Mouse (Mus musculus) liver, embryonic 11.5 days (tissue): ENCODE measurements around the gene Zswim8. TPM values are rescaled to one million over a fixed set of nuclear protein-coding genes. Genes with fewer than 3 reads are reported as not detected.

Source experiments
- ATAC-seq: fragments of 200-750 bp; cut with Nextera tagmentation; replicated peaks from 2 replicates; pipeline ENCODE4 v1.8.0; 2017; ENCODE audit warnings: moderate number of reproducible peaks, mild to moderate bottlenecking, moderate TSS enrichment, moderate library complexity; ENCODE audit not compliant: low FRiP score
- DNase-seq: peaks from one replicate; pipeline ENCODE4 v3.0.0-alpha.2; 2017; ENCODE audit warnings: low spot score
- H3K27ac ChIP-seq: fragments of 300-500 bp; sonication (generic); 2 replicates; pipeline ENCODE4 v1.5.1; 2014; ENCODE audit warnings: mild to moderate bottlenecking, low read depth, low read length, control low read depth
- H3K27me3 ChIP-seq: fragments of 300-500 bp; sonication (generic); replicated peaks from 2 replicates; pipeline ENCODE4 v1.6.1; 2014; ENCODE audit warnings: low read length, mixed read lengths; ENCODE audit not compliant: control insufficient read depth, insufficient read depth
- H3K36me3 ChIP-seq: fragments of 300-500 bp; sonication (generic); 2 replicates; pipeline ENCODE4 v1.6.1; 2014; ENCODE audit warnings: mild to moderate bottlenecking, low read length, moderate library complexity, mixed read lengths; ENCODE audit not compliant: control insufficient read depth, insufficient read depth
- H3K4me1 ChIP-seq: fragments of 300-500 bp; sonication (generic); replicated peaks from 2 replicates; pipeline ENCODE4 v1.6.1; 2014; ENCODE audit warnings: low read length, mixed read lengths; ENCODE audit not compliant: control insufficient read depth, insufficient read depth
- H3K4me2 ChIP-seq: fragments of 300-500 bp; sonication (generic); 2 replicates; pipeline ENCODE4 v1.6.1; 2014; ENCODE audit warnings: mild to moderate bottlenecking, control low read depth, moderate library complexity
- H3K4me3 ChIP-seq: fragments of 300-500 bp; sonication (generic); 2 replicates; pipeline ENCODE4 v1.5.1; 2014; ENCODE audit warnings: low read depth, low read length, control low read depth
- H3K9ac ChIP-seq: fragments of 300-500 bp; sonication (generic); 2 replicates; pipeline ENCODE4 v1.6.1; 2014; ENCODE audit warnings: low read depth, low read length, control low read depth
- H3K9me3 ChIP-seq: fragments of 300-500 bp; sonication (generic); 2 replicates; pipeline ENCODE4 v1.6.1; 2016; ENCODE audit warnings: low read length, inconsistent platforms, mixed read lengths; ENCODE audit not compliant: control insufficient read depth
- WGBS: fragments of 180-500 bp; shearing (Covaris S2); extraction: QIAGEN DNeasy Blood & Tissue Kit; methylation state at CpG from one replicate; pipeline ENCODE4 v1.1.7; 2014; 5-methylcytosine and 5-hydroxymethylcytosine counted together
- polyA plus RNA-seq: library from polyadenylated mRNA; unstranded; fragments of >200 nt; fragmentation: Nextera tagmentation; extraction: Ambion mirVana; gene quantifications from 2 replicates; pipeline ENCODE4 v1.2.1, GENCODE M21; 2014

Zswim8 gene
- polyA plus RNA-seq, 1 experiment from 2014 or later = 17.2 TPM

GRCm38 (mm10) chr14:20741301-20741700 is 33.9 kb downstream of the Zswim8 start:
- no peak overlapping the region for H3K4me2 ChIP-seq
- H3K4me1 ChIP-seq = peaks cover 8% of the 10 kb centered on the region
- DNase-seq = no peak
- H3K27ac ChIP-seq = no peak overlapping the region
- H3K36me3 ChIP-seq = peaks cover 16% of the 10 kb centered on the region; the same call in 1 of the 2 replicates
- H3K27me3 ChIP-seq = no peaks in the 10 kb centered on the region
- no peak overlapping the region for H3K9ac ChIP-seq
- 85% methylated on average over 9 of the region's 9 CpGs for WGBS
- H3K4me3 ChIP-seq = no peak overlapping the region
- H3K9me3 ChIP-seq = no peaks in the 10 kb centered on the region
- no peak for ATAC-seq

DNA sequence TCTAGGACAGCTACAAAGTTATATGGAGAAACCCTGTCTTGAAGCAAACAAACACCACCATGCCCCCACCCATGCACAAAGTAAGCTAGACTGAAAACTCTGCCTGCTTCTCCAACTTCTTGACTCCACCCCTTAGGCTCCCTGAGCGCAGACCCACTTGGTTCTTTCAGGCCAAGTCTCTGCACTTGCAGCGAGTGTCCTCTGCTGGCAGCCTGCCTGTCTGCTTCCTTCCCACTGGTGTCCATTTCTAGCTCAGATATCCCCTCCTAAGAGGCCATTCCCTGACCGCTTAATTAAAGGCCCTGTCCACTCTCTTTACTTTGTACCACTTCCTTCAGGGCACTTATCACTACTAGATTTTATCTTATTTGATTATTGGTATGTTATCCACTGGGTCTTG is 36.3 kb downstream of the Zswim8 start:
- H3K4me3 ChIP-seq = no peak overlapping the region
- 81% methylated on average over 3 of the region's 3 CpGs for WGBS
- no peak overlapping the region for H3K4me2 ChIP-seq
- no peak for ATAC-seq
- H3K27me3 ChIP-seq = no peaks in the 10 kb centered on the region
- no peak overlapping the region for H3K9ac ChIP-seq
- H3K9me3 ChIP-seq = no peaks in the 10 kb centered on the region
- no peak overlapping the region for H3K27ac ChIP-seq
- H3K4me1 ChIP-seq = no peaks in the 10 kb centered on the region
- no peak for DNase-seq
- H3K36me3 ChIP-seq = peaks cover 12% of the 10 kb centered on the region; the same call in 1 of the 2 replicates

DNA sequence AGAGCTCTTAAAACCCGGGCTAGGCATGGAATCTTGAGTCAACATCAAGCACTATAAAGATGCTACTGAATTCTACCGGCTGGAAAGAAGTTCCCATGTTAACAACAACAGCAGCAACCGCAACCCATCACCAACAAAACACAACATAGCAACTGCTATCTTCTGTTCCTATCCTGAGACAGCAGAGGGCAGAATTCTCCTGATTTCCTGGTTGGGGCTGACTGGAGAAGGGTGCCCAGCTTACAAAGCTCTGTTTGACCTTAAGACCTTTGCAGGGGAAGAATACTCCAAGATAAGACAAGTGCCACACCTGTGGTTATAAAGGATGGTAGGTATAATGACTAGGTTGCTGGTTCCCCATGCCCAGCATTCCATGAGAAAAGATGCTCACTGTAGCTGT is 39.6 kb downstream of the Zswim8 start:
- ATAC-seq (no peak), DNase-seq (no peak)
- Histone ChIP-seq H3K27me3 (no peaks in the 10 kb centered on the region), H3K36me3 (peaks cover 6% of the 10 kb centered on the region; the same call in 1 of the 2 replicates), H3K4me3 (no peak overlapping the region), H3K4me2 (no peak overlapping the region), H3K4me1 (no peaks in the 10 kb centered on the region), H3K9ac (no peak overlapping the region), H3K27ac (no peak overlapping the region), H3K9me3 (no peaks in the 10 kb centered on the region)
- WGBS = 82% methylated on average over 3 of the region's 3 CpGs

DNA sequence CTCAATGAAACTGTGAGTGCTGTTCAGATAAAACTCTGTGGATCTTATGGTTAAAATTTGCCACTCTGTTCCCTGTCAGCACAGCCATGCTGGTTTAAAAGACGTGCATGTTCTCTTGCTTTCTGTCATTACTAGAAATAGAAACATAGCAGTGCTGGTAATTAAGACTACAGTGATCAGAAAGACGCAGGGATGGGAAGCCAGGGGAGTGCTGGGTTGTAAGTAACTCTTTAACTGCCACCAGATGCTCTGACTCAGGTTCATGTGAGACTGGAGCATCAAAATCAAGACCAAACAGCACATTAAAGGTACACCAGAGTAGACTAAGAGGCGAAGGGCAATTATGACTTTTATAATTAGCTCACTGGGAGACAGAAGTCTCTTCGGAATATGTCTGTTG is 41.0 kb downstream of the Zswim8 start:
- Histone ChIP-seq H3K4me3 (no peak overlapping the region), H3K27me3 (no peaks in the 10 kb centered on the region), H3K4me1 (no peaks in the 10 kb centered on the region), H3K9ac (no peak overlapping the region), H3K27ac (no peak overlapping the region), H3K36me3 (peaks cover 2% of the 10 kb centered on the region; the same call in 1 of the 2 replicates), H3K9me3 (no peaks in the 10 kb centered on the region), H3K4me2 (no peak overlapping the region)
- no peak for ATAC-seq
- no peak for DNase-seq
- WGBS = 78% methylated on average over 4 of the region's 4 CpGs

DNA sequence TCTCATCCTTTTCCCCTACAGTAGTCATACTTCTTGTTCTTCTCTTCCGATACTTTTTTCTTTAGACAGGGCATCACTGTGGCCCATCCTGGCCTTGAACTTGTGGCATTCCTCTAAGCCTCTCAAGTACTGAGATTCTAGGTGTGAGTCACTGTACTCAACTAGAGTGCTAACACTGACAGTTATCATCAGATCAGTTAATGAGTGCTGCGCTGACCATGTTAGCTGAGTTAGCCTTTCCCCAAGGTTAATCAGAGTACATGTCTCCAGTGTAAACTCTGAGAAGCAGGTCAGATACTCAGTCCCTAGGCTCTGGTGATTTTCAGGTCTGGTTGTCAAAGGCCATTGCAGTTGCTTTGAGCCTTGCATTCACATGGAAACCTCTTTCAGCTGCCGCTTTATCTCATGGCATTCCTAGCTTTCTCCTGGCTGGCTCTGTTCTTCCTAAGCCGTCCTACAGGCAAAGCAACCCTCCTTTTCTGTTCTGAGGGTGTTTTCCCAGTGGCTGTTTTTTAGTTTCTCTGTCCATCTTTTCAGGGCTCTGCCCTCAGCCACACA is 42.2 kb downstream of the Zswim8 start:
- Histone ChIP-seq H3K4me1 (no peaks in the 10 kb centered on the region), H3K9me3 (no peaks in the 10 kb centered on the region), H3K27me3 (no peaks in the 10 kb centered on the region), H3K4me2 (no peak overlapping the region), H3K27ac (no peak overlapping the region), H3K9ac (no peak overlapping the region), H3K4me3 (no peak overlapping the region), H3K36me3 (peaks cover under 1% of the 10 kb centered on the region; the same call in 1 of the 2 replicates)
- WGBS = 81% methylated on average over 4 of the region's 4 CpGs
- ATAC-seq (no peak), DNase-seq (no peak)

- H3K9me3 ChIP-seq = no peaks in the 10 kb centered on the region
- H3K36me3 ChIP-seq = peaks cover 9% of the 10 kb centered on the region; the same call in 1 of the 2 replicates
- no peaks in the 10 kb centered on the region for H3K27me3 ChIP-seq
- WGBS = 81% methylated on average over 5 of the region's 5 CpGs
- no peak overlapping the region for H3K27ac ChIP-seq
- ATAC-seq (no peak), DNase-seq (no peak)
- H3K4me2 ChIP-seq = no peak overlapping the region
- no peak overlapping the region for H3K4me3 ChIP-seq
- no peaks in the 10 kb centered on the region for H3K4me1 ChIP-seq
- H3K9ac ChIP-seq = no peak overlapping the region
Measured at GRCm38 (mm10) chr14:20750503-20750902, 43.2 kb downstream of the Zswim8 start.

DNA sequence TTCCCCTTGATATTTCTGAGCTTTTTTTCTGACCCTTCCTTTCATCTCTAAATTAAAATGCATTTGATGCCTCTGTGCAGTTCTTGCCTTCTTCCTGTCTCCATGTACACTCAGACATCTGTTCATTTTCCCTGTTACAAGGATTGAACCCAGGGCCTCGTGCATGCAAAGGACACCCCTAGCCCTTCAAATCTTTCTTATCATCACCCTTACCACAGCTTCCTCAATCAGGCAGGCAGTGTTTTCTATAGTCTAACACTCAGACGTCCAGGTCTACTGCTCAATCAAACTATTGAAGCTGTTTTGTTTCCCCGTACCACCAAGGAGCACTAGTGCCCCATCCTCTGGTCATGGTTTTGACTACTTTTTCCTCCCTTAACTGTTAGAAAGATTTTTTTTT is 46.4 kb downstream of the Zswim8 start:
- Histone ChIP-seq H3K36me3 (peaks cover 24% of the 10 kb centered on the region), H3K27ac (no peak overlapping the region), H3K4me2 (no peak overlapping the region), H3K9me3 (no peaks in the 10 kb centered on the region), H3K4me3 (no peak overlapping the region), H3K4me1 (no peaks in the 10 kb centered on the region), H3K9ac (no peak overlapping the region), H3K27me3 (no peaks in the 10 kb centered on the region)
- no peak for ATAC-seq
- no peak for DNase-seq
- WGBS = 48% methylated on average over 3 of the region's 3 CpGs

GRCm38 (mm10) chr14:20757370-20757907 is 50.1 kb downstream of the Zswim8 start:
- no peak for ATAC-seq
- no peak overlapping the region for H3K4me2 ChIP-seq
- no peak overlapping the region for H3K27ac ChIP-seq
- H3K9me3 ChIP-seq = no peaks in the 10 kb centered on the region
- H3K36me3 ChIP-seq = peaks cover 33% of the 10 kb centered on the region
- H3K4me1 ChIP-seq = no peaks in the 10 kb centered on the region
- no peak overlapping the region for H3K4me3 ChIP-seq
- no peak for DNase-seq
- WGBS = 94% methylated on average over 22 of the region's 22 CpGs
- H3K9ac ChIP-seq = no peak overlapping the region
- H3K27me3 ChIP-seq = no peaks in the 10 kb centered on the region

DNA sequence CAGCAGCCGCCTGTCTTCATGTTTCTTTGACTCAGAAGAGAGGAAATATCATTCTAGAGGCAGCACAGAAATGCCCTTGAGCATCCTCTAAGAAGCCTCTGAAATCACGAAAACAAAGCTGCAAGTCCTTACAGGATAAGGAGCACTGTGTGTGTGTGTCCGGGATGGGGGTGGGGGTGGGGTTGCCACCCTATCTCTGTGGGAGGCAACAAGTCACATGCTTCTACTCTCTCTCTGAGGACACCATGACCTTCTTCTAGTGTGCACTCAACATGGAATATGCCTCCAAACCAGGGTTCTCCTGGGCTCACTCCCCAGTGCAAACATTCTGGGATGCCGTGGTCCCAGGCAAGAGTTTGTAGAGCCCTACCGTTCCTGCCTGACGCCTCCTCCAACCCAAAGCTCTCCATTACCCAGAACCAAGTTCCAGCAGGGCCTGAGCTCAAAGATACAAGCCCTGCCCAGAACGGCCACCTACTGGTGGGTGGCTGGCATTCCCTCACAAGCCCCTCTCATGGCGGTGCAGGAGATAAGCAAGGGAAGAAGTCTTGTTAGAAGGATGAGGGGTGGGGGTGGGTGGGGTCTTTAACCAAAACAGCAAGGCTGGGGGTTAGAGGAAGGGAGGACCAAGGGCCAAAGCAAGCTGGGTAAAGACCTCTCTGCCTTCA is 51.5 kb downstream of the Zswim8 start:
- Histone ChIP-seq H3K27ac (no peak overlapping the region), H3K4me2 (no peak overlapping the region), H3K9ac (no peak overlapping the region), H3K9me3 (no peaks in the 10 kb centered on the region), H3K4me3 (no peak overlapping the region), H3K36me3 (peaks cover 36% of the 10 kb centered on the region), H3K27me3 (no peaks in the 10 kb centered on the region), H3K4me1 (no peaks in the 10 kb centered on the region)
- ATAC-seq (0 out of 2 replicates have a peak, but pooled peaks have one; percentile 47), DNase-seq (no peak)
- WGBS = 71% methylated on average over 8 of the region's 8 CpGs
